Mouse (Mus musculus) adrenal gland, adult 10 weeks (tissue): Measurements from ENCODE around the gene B9d1. TPM values are rescaled to one million over a fixed set of nuclear protein-coding genes. Genes with fewer than 3 reads are reported as not detected.

ENCODE experiments used
- polyA plus RNA-seq: library from polyadenylated mRNA; stranded (reverse); fragments of 350-450 nt; fragmentation: Illumina TruSeq; extraction: RNeasy Lipid Tissue Mini Kit (QIAGEN cat#74804); gene quantifications from one replicate; pipeline ENCODE4 v1.2.3, GENCODE M21; 2014; ENCODE audit warnings: low read depth, low replicate concordance

Gene B9d1
- polyA plus RNA-seq: not detected

DNA sequence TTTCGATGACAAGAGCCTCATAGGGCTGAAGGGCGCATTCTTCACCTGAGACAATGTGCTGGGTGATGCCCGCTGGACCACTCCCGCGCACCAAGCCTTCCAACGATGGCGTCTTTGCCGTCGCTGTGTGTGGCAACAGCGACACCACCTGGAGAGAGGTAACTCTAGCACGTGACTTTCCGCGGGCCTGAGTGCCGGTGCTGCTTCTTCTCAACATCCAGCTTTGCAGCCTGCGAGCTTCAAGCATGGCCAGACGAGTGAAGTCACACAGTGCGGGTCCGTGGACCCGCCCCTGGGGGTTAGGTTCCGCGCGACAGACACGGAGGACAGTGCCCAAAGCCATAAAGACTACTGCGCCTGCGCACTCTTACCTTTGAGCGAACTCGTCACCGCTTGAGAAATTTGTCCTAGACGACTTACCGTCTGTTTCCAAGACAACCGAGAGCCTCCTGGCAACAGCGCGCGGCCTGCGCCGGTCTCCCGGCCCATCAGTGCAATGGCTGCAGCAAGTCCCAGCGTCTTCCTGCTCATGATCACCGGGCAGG lies at the start of gene B9d1:
Gene B9d1, plus strand, starts transcription at position 432 of the 545 bp plus-strand sequence.

GRCm38 (mm10) chr11:61484613-61485540 lies 20.1 kb upstream of the B9d1 start, which contains the start of gene Mfap4:
Gene Mfap4 (plus strand): TSS chr11:61485431.

DNA sequence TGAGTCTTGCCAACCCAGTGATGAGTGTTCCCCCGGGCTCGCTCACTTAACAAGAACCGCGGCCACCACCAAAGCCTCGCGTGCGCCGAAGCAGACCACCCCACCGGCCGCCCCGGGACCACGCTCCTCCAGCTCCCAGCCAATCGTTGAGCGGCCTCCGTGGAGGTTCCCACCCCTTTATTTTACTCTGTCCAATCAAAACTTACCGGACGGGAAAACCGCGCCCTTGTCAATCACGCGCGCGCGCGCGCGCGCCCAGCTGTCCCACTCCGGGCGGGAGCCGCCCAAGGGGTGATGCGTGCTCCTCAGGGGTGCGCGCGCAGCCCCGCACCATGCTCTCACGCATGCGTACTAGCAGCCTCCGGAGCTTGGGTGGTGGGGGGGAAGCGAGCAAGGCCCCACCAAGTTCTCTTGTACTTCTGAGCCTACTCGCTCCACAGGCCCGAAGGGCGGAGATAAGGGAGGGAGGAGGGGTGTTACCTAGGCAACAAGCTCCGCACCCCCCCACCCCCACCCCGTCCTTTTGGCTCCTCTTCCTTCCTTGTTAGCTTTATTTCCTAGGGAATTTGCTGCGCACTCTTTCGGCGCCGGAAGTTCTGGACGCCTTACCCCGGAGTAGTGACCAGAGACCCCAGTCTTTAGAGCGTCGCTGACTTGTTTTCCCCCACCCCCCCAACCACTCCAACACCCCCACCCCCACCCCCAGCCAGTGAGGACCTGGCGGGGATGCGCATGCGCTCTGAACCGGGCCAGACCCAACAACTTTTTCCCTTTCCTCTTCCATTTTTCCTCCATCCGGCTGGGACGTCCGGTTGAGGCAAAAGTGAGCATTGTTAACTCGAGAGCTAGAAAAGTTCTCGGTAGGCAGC lies 10.6 kb upstream of the B9d1 start, which contains the start of gene Mapk7:
Gene Mapk7, minus strand, starts transcription at position 278 of the 869 bp plus-strand sequence.

Other genes starting within 250 kb of the B9d1 start
- gene Aldh3a2, start 237.7 kb upstream of the B9d1 start, polyA plus RNA-seq: 56.7 TPM
- gene Slc47a2, start 162.3 kb upstream of the B9d1 start, polyA plus RNA-seq: not detected
- gene Slc47a1, start 126.8 kb upstream of the B9d1 start, polyA plus RNA-seq: 3.5 TPM
- not detected for gene Rnf112, start 51.0 kb upstream of the B9d1 start, polyA plus RNA-seq
- 0.93 TPM for gene Mfap4, start 19.7 kb upstream of the B9d1 start, polyA plus RNA-seq
- gene Mapk7, start 10.7 kb upstream of the B9d1 start, polyA plus RNA-seq: 2.4 TPM
- 14.1 TPM for gene Epn2, start 74.5 kb downstream of the B9d1 start, polyA plus RNA-seq
- gene Grap, start 148.1 kb downstream of the B9d1 start, polyA plus RNA-seq: 0.93 TPM
- gene Fam83g, start 178.9 kb downstream of the B9d1 start, polyA plus RNA-seq: not detected
- gene Slc5a10, start 215.7 kb downstream of the B9d1 start, polyA plus RNA-seq: not detected